Mouse (Mus musculus): Measurements from ENCODE around the gene Tmem72. TPM values are rescaled to one million over a fixed set of nuclear protein-coding genes. Genes with fewer than 3 reads are reported as not detected.

Gene Tmem72
- total RNA-seq, 2 experiments from 2014 or later: 0.59 to 4.6 TPM

DNA sequence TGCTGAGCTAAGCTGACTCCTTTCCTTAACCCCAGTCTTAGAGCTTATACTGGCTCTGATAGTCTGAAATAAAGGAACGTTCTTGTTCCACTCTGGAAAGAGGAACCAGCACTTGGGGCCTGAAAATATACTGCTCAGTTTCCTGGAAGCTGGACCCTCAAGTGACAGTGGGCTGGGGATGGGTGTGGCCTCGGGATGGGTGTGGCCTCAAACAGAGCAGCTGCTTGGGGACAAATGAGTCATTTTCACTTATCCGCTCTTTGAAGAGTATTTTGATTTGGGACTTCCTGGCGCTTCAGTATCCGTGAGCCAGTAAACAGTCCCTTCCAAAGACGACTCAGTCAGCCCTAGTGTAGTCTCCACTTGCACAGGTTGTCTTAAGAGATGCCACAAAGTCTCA is 34.4 kb downstream of the Tmem72 start:
- DNase-seq (ENCODE audit: low spot score in 2 of 2): no peak

DNA sequence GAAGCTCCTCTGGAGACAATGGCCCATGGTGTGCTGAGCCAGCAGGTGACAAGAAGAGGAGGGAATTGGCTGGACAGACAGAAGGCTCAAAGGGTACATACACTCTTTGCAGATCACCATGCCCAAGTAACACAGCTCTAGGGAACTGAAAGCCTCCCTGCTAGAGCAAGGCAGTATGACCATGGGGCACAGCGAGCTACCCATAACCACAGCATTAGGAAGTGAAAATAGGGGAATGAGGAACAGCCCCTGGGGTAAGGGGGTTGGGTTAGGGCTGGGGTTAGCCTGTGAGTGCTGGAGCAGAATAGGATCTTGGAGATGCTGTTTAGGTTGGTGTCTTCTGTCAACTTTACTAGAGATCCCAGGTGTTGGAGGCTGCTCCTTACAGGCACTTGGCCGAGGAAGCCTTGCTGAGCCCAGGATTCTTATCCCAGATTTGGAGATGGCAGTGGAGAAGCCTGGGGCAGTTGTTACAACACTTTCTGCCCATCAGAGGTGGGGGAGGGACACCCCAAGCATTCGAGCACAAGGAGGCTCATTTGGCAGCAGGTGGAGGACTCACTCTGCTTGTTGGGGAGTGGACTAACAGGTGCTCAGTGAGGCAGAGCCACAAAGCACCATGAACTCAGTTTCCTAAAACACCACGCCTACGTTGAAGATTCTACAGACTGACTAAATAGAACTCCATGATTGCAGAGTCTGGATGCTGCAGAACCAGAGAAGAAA is 37.0 kb downstream of the Tmem72 start:
- DNase-seq (ENCODE audit: low spot score in 2 of 2): no peak

DNA sequence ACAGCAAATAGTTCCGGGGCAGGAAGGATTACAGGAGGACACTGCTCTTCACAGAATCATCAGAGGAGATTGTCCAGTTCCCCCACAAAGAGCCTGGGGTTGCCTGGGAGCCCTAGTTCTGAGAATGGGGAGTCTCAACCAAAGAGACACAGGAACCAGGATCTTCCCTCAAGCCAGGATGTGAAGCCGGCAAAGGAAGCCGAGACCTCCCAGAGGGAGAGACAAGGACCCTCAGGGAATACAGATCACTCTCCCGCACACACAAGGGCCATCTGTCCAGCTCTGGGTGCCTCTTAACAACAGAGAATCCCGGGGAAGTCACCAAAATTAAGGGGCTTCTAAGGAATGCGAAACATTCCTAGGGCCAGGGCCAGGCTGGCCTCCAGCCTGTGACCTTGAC is 39.4 kb downstream of the Tmem72 start:
- no peak for DNase-seq (ENCODE audit: low spot score in 2 of 2)

DNA sequence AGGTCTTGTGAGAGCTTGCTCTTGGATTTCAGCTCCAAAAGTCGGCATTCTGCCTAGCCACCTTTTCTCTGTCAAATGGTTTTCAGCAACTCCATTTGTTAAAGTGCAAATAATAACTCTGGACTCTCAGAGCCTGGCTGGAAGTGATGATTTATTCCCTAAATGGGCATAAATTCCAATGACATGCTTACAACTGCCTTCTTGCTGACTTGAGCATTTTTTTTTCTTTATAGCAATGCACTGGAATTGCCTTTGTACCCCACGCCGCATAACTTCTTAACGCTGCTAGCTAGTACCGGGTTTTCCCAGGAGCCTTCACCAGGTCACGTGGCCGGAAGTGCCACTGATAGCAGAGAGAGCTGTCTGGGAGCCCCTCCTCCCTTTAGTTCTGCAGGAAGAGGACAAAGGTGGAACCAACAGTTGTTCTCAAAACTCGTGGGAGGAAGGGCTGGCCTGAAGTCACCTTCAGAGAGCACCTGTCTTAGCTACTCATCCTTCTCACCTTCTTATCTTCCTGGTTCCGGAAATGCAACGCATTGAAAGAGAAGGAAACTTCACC is 40.3 kb downstream of the Tmem72 start:
- DNase-seq (ENCODE audit: low spot score in 2 of 2): no peak

DNA sequence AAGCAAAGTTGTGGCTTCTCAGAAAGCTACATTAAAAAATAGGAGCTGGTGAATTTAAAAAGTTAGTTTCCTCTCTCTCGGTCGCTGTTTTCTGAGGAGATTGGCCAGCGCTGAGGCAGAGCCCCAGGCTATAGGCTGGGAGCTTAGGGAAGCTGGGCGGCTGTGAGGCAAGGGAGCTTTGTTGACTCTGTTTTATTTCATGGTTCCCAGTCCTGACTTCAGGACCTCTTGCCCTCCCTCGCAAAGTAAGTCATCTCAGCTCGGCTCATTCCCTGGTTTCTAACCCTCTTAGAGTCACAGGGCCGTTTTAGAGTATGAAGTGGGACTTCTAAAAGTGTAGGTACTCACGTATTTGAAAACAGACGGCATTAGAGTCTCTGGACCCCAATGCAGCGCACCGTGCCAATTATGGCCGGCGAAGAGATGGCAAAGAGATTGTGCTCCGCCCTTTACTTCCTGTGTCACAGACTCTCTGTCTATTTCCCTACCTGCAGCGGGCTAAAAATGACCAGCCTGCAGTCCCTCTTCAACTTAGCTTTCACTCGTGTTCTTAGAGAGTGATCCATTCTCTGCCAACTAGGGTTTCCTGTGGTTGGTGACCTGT is 42.3 kb downstream of the Tmem72 start:
- DNase-seq (ENCODE audit: low spot score in 2 of 2): no peak

DNA sequence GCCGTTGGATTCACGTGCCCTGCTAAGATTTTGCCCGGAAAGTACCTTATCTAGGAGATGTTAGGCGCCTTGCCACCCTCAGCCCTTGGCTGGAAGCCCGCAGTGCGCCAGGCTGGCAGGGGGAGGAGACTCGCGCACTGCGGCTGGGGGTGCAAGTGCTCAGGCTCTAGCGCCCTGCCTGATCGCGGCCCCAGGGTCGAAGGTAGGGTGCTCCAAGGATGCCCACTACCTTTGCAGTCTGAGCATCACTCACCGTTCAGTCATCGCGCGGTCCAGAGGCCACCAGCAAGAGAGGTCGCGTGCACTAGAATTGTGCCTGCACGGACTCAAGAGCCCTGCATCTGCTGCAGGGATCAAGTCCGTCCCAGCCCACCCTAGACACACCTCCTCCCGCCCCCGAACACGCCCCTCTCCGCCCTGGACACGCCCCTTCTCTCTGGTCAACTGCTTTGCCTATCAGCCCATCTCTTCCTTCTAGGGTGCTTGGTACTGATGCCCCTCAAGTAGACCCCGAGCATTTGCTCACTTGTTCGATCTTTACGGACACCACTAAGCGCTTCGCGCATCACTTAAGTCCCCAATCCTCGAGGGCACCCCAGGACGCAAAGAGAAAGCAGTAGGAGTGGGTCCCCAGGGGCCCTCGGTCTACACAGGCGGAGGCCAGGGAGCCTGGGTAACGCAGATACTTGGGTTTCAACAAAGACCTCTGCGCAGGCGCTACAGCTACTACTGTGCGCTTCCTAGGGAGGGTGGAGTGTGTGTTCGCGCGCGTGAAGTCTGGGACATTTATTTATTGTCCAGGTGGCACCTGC is 43.0 kb downstream of the Tmem72 start, which contains the start of gene Rassf4:
Gene Rassf4 (minus strand): TSS at position 482 of the 812 bp plus-strand sequence.
- DNase-seq (ENCODE audit: low spot score in 2 of 2): peak; percentile 55 to 76

DNA sequence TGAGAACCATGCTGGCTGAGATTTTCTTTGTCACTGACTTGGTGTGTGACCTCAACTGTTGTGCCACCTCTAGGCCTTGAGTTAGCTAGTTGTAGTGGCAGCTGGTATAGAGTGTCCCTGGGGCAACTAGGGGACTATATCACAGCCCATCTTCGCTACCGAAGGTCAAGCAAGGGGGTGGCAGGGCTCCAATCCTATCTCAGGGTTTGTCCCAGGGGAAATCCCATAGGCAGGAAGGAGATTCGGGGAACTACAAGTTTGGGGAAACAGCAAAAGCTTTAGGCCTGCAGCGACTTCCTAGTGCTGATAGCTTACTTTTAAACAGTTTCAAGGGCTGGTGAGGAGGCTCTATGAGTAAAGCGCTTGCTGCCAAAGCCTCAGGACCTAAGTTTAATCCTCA is 44.4 kb downstream of the Tmem72 start:
- DNase-seq (ENCODE audit: low spot score in 2 of 2): no peak

DNA sequence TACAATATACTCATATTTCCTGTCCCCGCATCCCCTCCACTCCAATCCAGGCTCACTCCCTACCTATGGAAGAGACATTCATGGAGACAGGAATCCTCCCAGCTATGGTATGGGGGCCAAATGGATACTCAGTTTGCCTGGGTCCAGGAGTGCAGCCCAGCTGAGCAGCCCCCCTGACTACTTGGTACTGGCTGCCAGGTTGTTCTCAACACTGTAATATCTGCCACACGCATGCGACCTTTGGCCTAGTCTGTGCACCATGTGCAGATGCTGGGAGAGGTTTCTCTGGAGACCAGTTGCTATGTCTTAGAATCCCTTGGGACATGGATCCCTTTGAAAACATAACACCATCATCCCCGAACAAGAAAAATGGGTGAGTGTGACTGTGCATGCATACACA is 44.9 kb downstream of the Tmem72 start:
- no peak for DNase-seq (ENCODE audit: low spot score in 2 of 2)

DNA sequence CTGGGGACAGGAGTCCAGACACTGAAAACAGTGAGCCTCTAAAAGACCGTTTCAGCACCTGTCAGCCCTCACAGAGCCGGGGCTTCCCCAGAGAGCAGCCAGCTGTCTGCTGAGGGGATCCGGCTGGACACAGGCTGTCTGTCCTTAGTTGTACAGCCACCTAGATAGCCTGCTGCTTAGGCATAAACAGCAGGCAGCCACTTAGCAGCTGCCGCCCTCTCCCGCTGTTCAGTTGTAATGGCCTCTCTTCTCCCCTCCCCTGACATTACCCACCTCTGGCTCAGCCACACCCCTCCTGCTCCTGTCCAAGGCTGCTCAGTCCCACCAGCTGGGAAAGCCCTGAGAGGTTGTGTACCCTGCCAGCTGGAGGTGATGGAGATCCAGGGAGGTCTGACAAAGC is 45.7 kb downstream of the Tmem72 start:
- DNase-seq (ENCODE audit: low spot score in 2 of 2): no peak

DNA sequence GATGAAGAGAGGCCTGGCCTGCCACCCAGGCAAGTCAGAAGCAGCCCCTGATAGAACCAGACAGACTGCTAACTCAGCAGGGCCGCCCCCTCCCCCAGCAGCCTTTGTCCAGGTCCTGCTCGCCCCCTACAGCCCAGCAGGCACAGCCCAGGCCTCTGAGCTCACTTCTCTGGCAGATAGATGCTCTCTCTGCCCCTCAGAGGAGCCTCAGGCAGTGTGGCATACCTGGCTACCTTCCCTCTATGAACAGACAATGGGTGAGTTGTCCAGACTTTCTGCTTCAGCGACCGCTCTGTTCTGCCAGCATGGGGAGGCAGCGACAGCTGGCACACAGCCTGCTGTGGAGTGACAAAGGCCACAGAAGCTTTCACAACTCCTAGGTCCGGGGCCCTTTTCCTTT is 46.6 kb downstream of the Tmem72 start:
- DNase-seq (ENCODE audit: low spot score in 2 of 2): no peak

DNA sequence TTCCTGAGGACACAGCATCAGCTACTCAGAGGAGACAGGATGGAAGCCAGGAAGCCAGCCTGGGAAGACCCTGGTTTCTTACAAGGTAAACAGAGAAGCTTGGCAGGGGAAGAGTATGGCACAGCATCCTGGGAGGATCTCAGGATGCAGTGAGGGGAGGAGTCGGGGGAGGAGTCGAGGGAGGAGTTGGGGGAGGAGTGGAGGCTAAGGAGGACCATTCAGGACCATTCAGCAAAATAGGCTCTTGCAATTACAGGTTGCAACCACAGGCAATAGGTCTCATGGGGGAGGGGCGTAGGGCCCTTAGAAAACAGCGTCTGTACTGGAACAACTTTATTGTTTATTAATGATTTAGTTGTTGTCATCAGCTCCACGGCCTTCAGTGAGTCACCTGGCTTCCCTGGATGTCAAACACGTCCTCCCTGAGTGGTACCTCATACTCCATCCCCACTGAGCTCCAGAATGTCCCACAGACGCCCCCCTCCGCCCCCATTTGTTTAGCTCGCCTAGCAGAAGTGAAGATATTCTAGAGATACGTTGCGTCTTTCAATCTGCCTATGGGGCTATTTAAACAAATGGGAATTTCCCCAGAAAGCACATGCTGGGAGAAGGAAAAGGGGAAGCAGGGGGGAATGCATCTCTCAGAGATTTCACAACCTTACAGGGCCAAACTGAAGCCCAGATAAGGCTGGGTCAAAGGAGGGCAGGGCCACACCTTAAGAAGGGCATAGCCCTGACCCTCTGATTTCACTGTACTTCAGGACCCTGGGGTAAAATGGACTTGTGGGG is 47.8 kb downstream of the Tmem72 start:
- DNase-seq (ENCODE audit: low spot score in 2 of 2): no peak

DNA sequence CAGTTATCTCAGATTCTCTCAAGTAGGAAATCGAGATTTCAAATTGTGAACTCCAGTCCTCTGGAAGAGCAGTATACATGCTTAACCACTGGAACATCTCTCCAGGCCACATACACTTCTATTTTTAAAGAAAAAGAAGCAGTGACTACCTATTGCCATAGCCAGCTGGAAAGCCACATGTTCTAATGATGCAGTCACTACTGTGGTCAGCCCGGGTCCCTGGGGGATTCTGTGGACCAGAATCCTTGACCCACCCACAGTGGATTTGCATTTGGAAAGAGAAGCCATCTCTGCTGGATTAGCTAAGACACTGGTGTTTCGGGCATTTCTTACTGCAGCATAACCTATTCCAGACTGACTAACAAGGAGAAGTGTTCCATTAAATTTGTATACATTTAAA is 49.3 kb downstream of the Tmem72 start:
- no peak for DNase-seq (ENCODE audit: low spot score in 2 of 2)

DNA sequence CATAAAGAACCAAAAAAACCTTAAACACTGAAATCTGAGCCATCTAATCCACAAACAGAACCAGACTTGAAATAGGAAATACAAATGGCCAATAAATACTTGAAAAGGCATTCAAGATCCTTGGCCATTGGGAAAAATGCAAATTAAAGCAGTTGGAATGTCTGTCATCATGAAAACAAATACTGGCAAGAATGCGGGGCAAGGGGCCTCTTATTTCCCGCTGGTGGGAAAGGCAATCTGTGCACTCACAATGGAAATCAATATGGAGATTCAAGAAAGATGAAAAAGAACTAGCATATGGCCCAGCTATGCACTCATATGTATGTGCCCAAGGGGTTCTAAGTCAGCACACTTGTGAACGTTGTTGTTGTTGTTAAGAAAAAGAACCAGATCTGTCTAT is 49.8 kb downstream of the Tmem72 start:
- no peak for DNase-seq (ENCODE audit: low spot score in 2 of 2)

DNA sequence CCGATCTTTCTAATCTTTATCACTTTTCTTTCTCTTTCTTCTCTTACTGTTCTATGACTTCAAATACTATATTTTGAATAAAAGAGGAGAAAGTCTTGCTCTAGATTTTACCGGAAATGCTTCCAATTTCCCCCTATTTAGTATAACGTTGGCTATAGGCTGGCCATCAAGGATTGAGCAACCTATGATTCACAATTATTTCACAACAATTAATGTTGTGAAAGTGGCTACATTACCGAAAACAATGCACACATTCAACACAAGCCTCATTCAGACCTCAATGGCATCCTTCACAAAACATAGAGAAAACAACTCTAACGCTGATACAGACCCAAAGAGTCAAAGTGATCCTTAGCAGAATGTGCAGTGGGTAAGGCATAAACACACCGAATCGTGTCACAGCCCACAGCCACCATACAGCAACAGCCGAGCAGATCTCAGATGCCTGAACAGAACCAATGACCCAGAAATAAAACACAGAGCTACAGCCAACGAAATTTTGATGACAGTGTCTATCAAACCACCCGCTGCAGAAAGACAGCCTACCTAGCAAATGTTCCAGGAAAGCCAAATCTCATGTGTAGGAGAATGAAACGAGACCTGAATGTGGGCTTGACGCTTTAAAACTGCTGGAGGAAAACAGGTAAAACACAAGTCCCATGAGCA is 50.5 kb downstream of the Tmem72 start:
- DNase-seq (ENCODE audit: low spot score in 2 of 2): no peak

DNA sequence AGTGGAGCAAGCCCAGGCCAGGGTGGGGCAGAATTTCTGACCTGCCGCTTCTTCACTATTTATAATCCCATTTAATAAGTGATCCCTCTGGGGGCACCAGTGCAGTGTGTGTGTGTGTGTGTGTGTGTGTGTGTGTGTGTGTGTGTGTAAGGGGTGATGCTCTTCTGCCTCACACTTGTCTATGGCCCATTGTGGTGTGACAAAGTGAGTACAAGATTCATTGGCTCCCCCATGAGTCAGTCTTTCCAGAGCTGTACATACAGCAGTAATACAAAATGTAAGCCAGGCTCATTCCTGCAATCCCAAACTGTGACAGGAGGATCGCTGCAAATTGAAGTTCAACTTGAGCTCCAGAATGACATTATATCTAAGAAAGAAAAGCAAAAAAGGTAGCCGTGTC is 51.9 kb downstream of the Tmem72 start:
- no peak for DNase-seq (ENCODE audit: low spot score in 2 of 2)

DNA sequence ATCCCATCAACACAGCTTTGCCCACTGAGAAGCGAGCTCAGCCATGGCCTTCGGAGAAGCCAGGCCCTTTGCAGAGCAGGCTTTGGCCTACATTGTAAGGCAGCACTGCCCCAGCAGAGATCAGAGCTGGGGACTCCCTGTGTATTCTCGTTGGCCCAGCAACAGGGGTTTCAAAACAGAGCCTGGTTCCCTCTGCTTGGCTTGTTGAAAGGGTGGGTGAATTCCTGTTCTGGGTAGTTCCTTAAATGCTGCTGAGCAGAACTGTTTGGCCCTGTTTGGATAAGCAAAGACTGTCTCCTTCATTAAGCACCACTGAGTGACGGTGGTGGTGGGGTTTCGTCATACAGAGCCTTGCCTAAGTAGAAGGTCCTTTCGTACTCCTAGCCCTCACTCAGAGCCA is 52.7 kb downstream of the Tmem72 start:
- DNase-seq (ENCODE audit: low spot score in 2 of 2): no peak

DNA sequence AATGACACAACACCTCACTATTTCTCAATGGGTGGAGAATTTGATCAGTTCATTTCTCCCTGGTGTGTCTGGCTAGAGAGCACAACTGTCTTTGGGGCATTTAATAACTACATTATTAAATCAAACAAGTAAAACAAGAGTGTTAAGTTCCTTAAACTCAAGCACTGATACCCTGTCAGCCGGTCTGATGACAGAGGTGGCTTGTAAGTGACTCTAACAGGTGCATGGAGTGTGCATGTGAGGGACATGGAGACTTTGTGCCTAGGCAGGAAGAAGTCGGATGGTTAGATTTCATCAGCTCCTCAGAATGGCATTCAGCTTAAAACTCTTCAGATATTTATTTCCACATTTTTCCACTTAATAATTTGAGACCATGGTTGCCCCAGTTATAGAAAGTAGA is 53.3 kb downstream of the Tmem72 start:
- DNase-seq (ENCODE audit: low spot score in 2 of 2): no peak

DNA sequence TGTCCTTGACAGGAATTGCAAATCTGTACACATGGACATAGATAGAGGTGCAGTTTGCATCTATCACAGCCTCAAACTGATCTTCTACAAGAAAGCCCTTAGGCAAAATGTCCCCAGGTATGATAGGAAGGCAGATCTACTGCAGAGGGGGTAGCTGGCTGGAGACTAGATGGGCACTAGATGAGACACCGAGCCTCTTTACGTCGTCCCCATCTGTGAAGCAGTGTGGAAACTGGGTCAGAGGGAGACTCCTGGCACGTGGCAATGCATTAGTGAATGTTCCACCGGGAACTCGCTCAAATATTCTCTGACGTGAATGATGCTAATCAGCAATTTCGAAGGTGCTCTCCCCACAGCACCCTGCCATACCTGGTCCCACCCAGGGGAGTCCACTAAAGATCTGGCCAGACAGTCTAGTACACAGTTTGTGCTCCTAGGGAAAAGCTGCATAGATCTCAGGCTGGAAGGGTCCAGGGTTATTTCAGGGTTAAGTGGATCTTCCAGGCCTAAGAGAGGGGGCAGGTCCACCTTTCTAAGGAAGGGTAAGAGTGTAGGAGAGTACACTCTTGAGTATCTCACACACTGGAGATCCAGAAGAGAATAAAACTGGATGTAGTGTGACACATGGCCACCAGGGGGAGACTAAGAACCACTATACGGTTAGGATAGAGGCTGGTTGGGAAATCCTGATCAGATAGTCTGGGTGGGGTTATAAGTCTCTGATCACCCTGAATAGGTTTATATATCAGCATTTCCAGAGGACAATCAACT is 62.8 kb downstream of the Tmem72 start:
- no peak for DNase-seq (ENCODE audit: low spot score in 2 of 2)

DNA sequence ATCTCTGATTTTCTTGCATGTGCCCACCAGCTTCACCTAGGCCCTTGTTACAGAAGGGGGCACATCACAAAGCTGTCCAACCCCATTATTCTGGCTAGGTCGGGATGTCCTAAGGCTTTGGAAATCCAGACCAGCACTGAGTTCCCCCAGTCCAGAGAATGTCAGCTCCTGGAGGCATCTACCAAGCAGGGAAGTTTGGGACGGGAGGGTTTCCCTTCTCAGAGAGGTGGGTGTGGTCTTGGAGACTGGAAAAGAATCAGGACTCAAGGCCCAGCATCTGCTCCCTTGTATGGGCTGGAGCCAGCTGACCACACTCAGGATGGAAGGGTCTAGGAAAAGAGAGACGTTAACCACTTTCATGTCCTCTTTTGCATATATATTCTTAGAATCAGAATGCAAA is 63.5 kb downstream of the Tmem72 start:
- DNase-seq (ENCODE audit: low spot score in 2 of 2): no peak

Measured in adrenal gland, postnatal 4 days (tissue).